Mouse (Mus musculus) ZHBTc4 (cell line): ENCODE measurements at regions not wholly inside any gene's neighbourhood (a gene's known extent, or its start where the extent isn't known, plus 50 kb on each side); places are given as distances from the start of the nearest gene placed in this dataset.

Experiments
- DNase-seq: peaks from one replicate; pipeline ENCODE4 v3.0.0-alpha.2; 2011; ENCODE audit warnings: low read depth, low spot score

- DNase-seq, result peak; percentile 57
These were observed 257.2 kb upstream of the Klf6 start for GRCm38 (mm10) chr13:5603905-5604596.

GRCm38 (mm10) chr13:5605418-5605817 is 255.9 kb upstream of the Klf6 start:
- DNase-seq, result no peak

GRCm38 (mm10) chr13:5607462-5607861 is 253.8 kb upstream of the Klf6 start:
- no peak for DNase-seq

GRCm38 (mm10) chr13:5614186-5614737 is 247.0 kb upstream of the Klf6 start:
- no peak for DNase-seq

- no peak for DNase-seq
These were observed 246.4 kb upstream of the Klf6 start for GRCm38 (mm10) chr13:5614833-5615232.

GRCm38 (mm10) chr13:5615327-5615726 is 246.0 kb upstream of the Klf6 start:
- no peak for DNase-seq

GRCm38 (mm10) chr13:5628124-5628523 is 233.2 kb upstream of the Klf6 start:
- DNase-seq, result no peak

GRCm38 (mm10) chr13:5634960-5635359 is 226.3 kb upstream of the Klf6 start:
- no peak for DNase-seq

- no peak for DNase-seq
These were observed 219.4 kb upstream of the Klf6 start for GRCm38 (mm10) chr13:5641743-5642510.

GRCm38 (mm10) chr13:5648276-5648675 is 213.0 kb upstream of the Klf6 start:
- DNase-seq, result no peak

GRCm38 (mm10) chr13:5657556-5657955 is 203.7 kb upstream of the Klf6 start:
- DNase-seq, result no peak

- no peak for DNase-seq
These were observed 194.9 kb upstream of the Klf6 start for GRCm38 (mm10) chr13:5666235-5667007.

GRCm38 (mm10) chr13:5675668-5676067 is 185.6 kb upstream of the Klf6 start:
- peak; percentile 14 for DNase-seq

GRCm38 (mm10) chr13:5690124-5690523 is 171.2 kb upstream of the Klf6 start:
- peak; percentile 69 for DNase-seq

GRCm38 (mm10) chr13:5690680-5691079 is 170.6 kb upstream of the Klf6 start:
- DNase-seq, result peak; percentile 85

GRCm38 (mm10) chr13:5694626-5695025 is 166.7 kb upstream of the Klf6 start:
- DNase-seq, result peak; percentile 60

- DNase-seq, result peak; percentile 57
These were observed 165.7 kb upstream of the Klf6 start for GRCm38 (mm10) chr13:5695581-5695980.

- DNase-seq, result peak; percentile 74
These were observed 164.9 kb upstream of the Klf6 start for GRCm38 (mm10) chr13:5696377-5696776.

GRCm38 (mm10) chr13:5697329-5697728 is 164.0 kb upstream of the Klf6 start:
- peak; percentile 91 for DNase-seq

GRCm38 (mm10) chr13:5702071-5702470 is 159.2 kb upstream of the Klf6 start:
- peak; percentile 55 for DNase-seq

GRCm38 (mm10) chr13:5704991-5705390 is 156.3 kb upstream of the Klf6 start:
- DNase-seq, result no peak

- no peak for DNase-seq
These were observed 149.6 kb upstream of the Klf6 start for GRCm38 (mm10) chr13:5711646-5712045.
